11 mouse cellular contexts compared by ENCODE assay signal in the genomic region with DNA sequence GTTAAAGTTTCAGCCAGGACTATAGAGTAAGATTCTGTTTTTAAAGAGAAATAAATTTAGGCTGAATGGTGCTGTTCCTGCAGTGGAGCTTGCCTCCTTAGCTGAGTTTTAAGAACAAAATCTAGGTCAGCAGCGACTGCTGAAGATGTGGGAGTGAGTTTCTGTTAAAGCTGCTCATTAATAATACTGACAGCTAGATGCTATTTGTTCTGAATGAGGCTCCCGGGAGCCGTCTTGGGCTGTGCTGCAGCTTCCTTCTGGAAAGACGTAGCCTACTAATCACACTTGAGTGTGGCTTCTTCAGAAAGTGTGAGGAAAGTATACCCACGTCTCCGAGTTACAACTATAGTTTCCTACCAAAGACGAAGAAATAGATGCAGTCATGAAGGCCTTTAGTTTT.
DNase-seq lines count a peak whose midpoint lies in the region; ATAC-seq and TF ChIP-seq lines count a peak whose summit lies in the region.
"Had no signal": no experiment of that assay in that cellular context is flagged by ENCODE, and none has a peak within 500 bp of the region (broad histone marks: within the 10 kb centered on the region; RNA-seq: fewer than 3 reads in every experiment).

No protein-coding gene starts in this region.

- H3K27me3 ChIP-seq in kidney, adult 2 months (replicated peaks; ENCODE audit: control insufficient read depth, insufficient read depth, low read length), result no peaks in the 10 kb centered on the region
- H3K27me3 ChIP-seq in kidney, embryonic 16.5 days (ENCODE audit: insufficient read depth, low read length), result no peaks in the 10 kb centered on the region
- no peaks in the 10 kb centered on the region for H3K27me3 ChIP-seq in midbrain, postnatal 0 days (ENCODE audit: insufficient read depth, low read length)
- H3K27me3 ChIP-seq in midbrain, embryonic 16.5 days (ENCODE audit: control insufficient read depth, insufficient read depth, low read depth, low read length), result no peaks in the 10 kb centered on the region

- no peak overlapping the region for H3K9ac ChIP-seq in kidney, embryonic 16.5 days (replicated peaks; ENCODE audit: low read length)
- no peak overlapping the region for H3K9ac ChIP-seq in midbrain, postnatal 0 days (replicated peaks; ENCODE audit: low read length, poor library complexity, severe bottlenecking)
- no peak overlapping the region for H3K9ac ChIP-seq in midbrain, embryonic 16.5 days (ENCODE audit: low read depth, low read length)
- H3K9ac ChIP-seq: forebrain, postnatal 0 days; liver, postnatal 0 days had no signal

- H3K36me3 ChIP-seq in kidney, adult 2 months (ENCODE audit: control insufficient read depth, insufficient read depth, low read length), result no peaks in the 10 kb centered on the region
- no peaks in the 10 kb centered on the region for H3K36me3 ChIP-seq in kidney, embryonic 16.5 days (ENCODE audit: insufficient read depth, low read length)
- no peaks in the 10 kb centered on the region for H3K36me3 ChIP-seq in midbrain, postnatal 0 days (ENCODE audit: insufficient read depth, low read length)
- no peaks in the 10 kb centered on the region for H3K36me3 ChIP-seq in midbrain, embryonic 16.5 days (ENCODE audit: control insufficient read depth, insufficient read depth, low read length)
- H3K36me3 ChIP-seq: heart, embryonic 10.5 days had no signal

- WGBS in kidney, adult 2 months, result 47% methylated on average over 7 of the region's 7 CpGs
- 20% methylated on average over 7 of the region's 7 CpGs for WGBS in kidney, embryonic 16.5 days
- 56% methylated on average over 7 of the region's 7 CpGs for WGBS in midbrain, postnatal 0 days
- 65% methylated on average over 7 of the region's 7 CpGs for WGBS in midbrain, embryonic 16.5 days

- no peaks in the 10 kb centered on the region for H3K4me1 ChIP-seq in kidney, adult 2 months (ENCODE audit: control insufficient read depth, insufficient read depth, low read length)
- no peaks in the 10 kb centered on the region for H3K4me1 ChIP-seq in kidney, embryonic 16.5 days (ENCODE audit: insufficient read depth, low read length)
- no peaks in the 10 kb centered on the region for H3K4me1 ChIP-seq in midbrain, postnatal 0 days (ENCODE audit: insufficient read depth, low read length)
- H3K4me1 ChIP-seq in midbrain, embryonic 16.5 days (ENCODE audit: control insufficient read depth, insufficient read depth, low read length), result no peaks in the 10 kb centered on the region
- H3K4me1 ChIP-seq: heart, embryonic 10.5 days had no signal

- H3K9me3 ChIP-seq in kidney, embryonic 16.5 days (ENCODE audit: low read length), result no peaks in the 10 kb centered on the region
- no peaks in the 10 kb centered on the region for H3K9me3 ChIP-seq in midbrain, postnatal 0 days (ENCODE audit: low read length)
- no peaks in the 10 kb centered on the region for H3K9me3 ChIP-seq in midbrain, embryonic 16.5 days (replicated peaks; ENCODE audit: control insufficient read depth, low read length, poor library complexity, severe bottlenecking)
- H3K9me3 ChIP-seq: heart, embryonic 10.5 days had no signal

- no peak overlapping the region for H3K4me2 ChIP-seq in kidney, embryonic 16.5 days (replicated peaks; ENCODE audit: low read depth, low read length)
- no peak overlapping the region for H3K4me2 ChIP-seq in midbrain, postnatal 0 days (ENCODE audit: low read depth, low read length, poor library complexity, severe bottlenecking)
- H3K4me2 ChIP-seq in midbrain, embryonic 16.5 days (ENCODE audit: low read length), result no peak overlapping the region

- no peak overlapping the region for H3K4me3 ChIP-seq in kidney, adult 2 months (ENCODE audit: insufficient read depth, low read depth, low read length)
- no peak overlapping the region for H3K4me3 ChIP-seq in kidney, embryonic 16.5 days (ENCODE audit: low read length)
- no peak overlapping the region for H3K4me3 ChIP-seq in midbrain, postnatal 0 days (ENCODE audit: low read depth, low read length)
- H3K4me3 ChIP-seq in midbrain, embryonic 16.5 days (ENCODE audit: low read depth, low read length), result no peak overlapping the region
- H3K4me3 ChIP-seq: heart, embryonic 10.5 days had no signal

- no peak for TF ChIP-seq CTCF in kidney, adult 2 months (conservative IDR thresholded peaks at IDR 0.05; ENCODE audit: insufficient read depth, insufficient read length, low read depth, low read length)
- no peak for TF ChIP-seq CTCF in midbrain, postnatal 0 days (IDR thresholded peaks at IDR 0.05)

- H3K27ac ChIP-seq in kidney, adult 2 months (ENCODE audit: insufficient read depth, low read depth, low read length), result no peak overlapping the region
- H3K27ac ChIP-seq in kidney, embryonic 16.5 days (ENCODE audit: low read length), result no peak overlapping the region
- H3K27ac ChIP-seq in midbrain, postnatal 0 days (ENCODE audit: low read depth, low read length), result 0 out of 2 replicates have a peak overlapping the region, but pooled peaks have one; percentile 57
- no peak overlapping the region for H3K27ac ChIP-seq in midbrain, embryonic 16.5 days (ENCODE audit: low read length)
- H3K27ac ChIP-seq: heart, embryonic 10.5 days had no signal

- no peak for TF ChIP-seq POLR2A in kidney, adult 2 months (IDR thresholded peaks at IDR 0.05; ENCODE audit: low read depth, low read length)

- peak; percentile 24 for DNase-seq in kidney, adult 2 months
- DNase-seq in midbrain, postnatal 0 days (ENCODE audit: low spot score), result peak; percentile 72
- DNase-seq in embryo, embryonic 11 days, result peak; percentile 47
- peak; percentile 29 for DNase-seq in retina, embryonic 14.5 days (ENCODE audit: low spot score)
- DNase-seq in adrenal gland, postnatal 4 days (ENCODE audit: low spot score in 2 of 2), result no peak
- DNase-seq: cerebellum, adult 9-11 months; forebrain, postnatal 0 days; liver, postnatal 0 days had no signal

- no peak; the same call in 1 of the 2 replicates for ATAC-seq in kidney, embryonic 16.5 days (ENCODE audit: low FRiP score, low TSS enrichment)
- ATAC-seq in midbrain, postnatal 0 days (ENCODE audit: low FRiP score), result no peak
- ATAC-seq in midbrain, embryonic 16.5 days, result no peak
- ATAC-seq: forebrain, postnatal 0 days; liver, postnatal 0 days had no signal

Comparison
In these comparisons a context has a peak if more than half of its experiments do, and no peak if none do; other contexts are left out.
1. DNase-seq: peak in kidney, adult 2 months (single experiment), midbrain, postnatal 0 days (single experiment), embryo, embryonic 11 days (single experiment) and retina, embryonic 14.5 days (single experiment); none in adrenal gland, postnatal 4 days (0 of 2).